Mouse (Mus musculus): Measurements from ENCODE around the gene B4galnt2.

GRCm38 (mm10) chr11:95838999-95839868 lies 75.5 kb downstream of the B4galnt2 start:
- TF ChIP-seq CTCF (IDR thresholded peaks at IDR 0.05; ENCODE audit: extremely low read depth, insufficient read depth, low read length) (no peak), POLR2A (IDR thresholded peaks at IDR 0.05; ENCODE audit: extremely low read depth, insufficient read depth, low read length) (no peak)

All from cortical plate, adult 2 months (tissue).